24 mouse cellular contexts compared by ENCODE assay signal in genomic region chr16:35201281-35201680, GRCm38 (mm10). TPM values are rescaled to one million over a fixed set of nuclear protein-coding genes. Genes with fewer than 3 reads are reported as not detected.
A peak's percentile ranks its signal among the peaks of the same experiment; 100 is the strongest.
DNase-seq lines count a peak whose midpoint lies in the region; ATAC-seq and TF ChIP-seq lines count a peak whose summit lies in the region.
"Had no signal": no experiment of that assay in that cellular context is flagged by ENCODE, and none has a peak within 500 bp of the region (broad histone marks: within the 10 kb centered on the region; RNA-seq: fewer than 3 reads in every experiment).

No protein-coding gene starts in this region.

- no peak overlapping the region for H3K4me3 ChIP-seq in cerebellum, adult 2 months (replicated peaks; ENCODE audit: insufficient read depth, low read depth, low read length)
- no peak overlapping the region for H3K4me3 ChIP-seq in lung, adult 2 months (replicated peaks; ENCODE audit: extremely low read depth, low read depth, low read length)
- H3K4me3 ChIP-seq in heart, embryonic 14.5 days (ENCODE audit: control insufficient read depth in 1 of 2, insufficient read depth in 1 of 2, low read depth in 1 of 2, low read length in 2 of 2) = no peak overlapping the region
- H3K4me3 ChIP-seq in small intestine, adult 2 months (ENCODE audit: low read depth, low read length) = no peak overlapping the region
- no peak overlapping the region for H3K4me3 ChIP-seq in hindbrain, embryonic 14.5 days (replicated peaks; ENCODE audit: low read length)
- H3K4me3 ChIP-seq: embryonic facial prominence, embryonic 15.5 days; limb, embryonic 13.5 days; liver, embryonic 12.5 days; midbrain, embryonic 15.5 days; myocyte; neural tube, embryonic 13.5 days; stomach, embryonic 15.5 days had no signal

- DNase-seq in cerebellum, adult 2 months = no peak
- DNase-seq in cerebellum, postnatal 10 days = no peak
- peak; percentile 15 for DNase-seq in lung, adult 2 months
- no peak for DNase-seq in lung, postnatal 36 days
- DNase-seq in hindbrain, embryonic 14.5 days (ENCODE audit: low spot score) = no peak
- no peak for DNase-seq in right cerebral cortex, postnatal 4 days
- DNase-seq: adrenal gland, postnatal 10 days; cerebellum, adult 8-10 months; gastrocnemius, postnatal 10 days; kidney, adult 2 months; layer of hippocampus, adult 9-11 months; retina, postnatal 1 day; right cerebral cortex, postnatal 25 days; thymus, adult 2 months had no signal

- H3K27ac ChIP-seq in cerebellum, adult 2 months (ENCODE audit: insufficient read depth, low read length) = 0 out of 2 replicates have a peak overlapping the region, but pooled peaks have one; percentile 16
- peak overlapping the region; percentile 46 to 75 for H3K27ac ChIP-seq in heart, embryonic 14.5 days (replicated peaks in 1 of 2; ENCODE audit: control insufficient read depth in 1 of 2, insufficient read depth in 1 of 2, low read depth in 2 of 2, low read length in 2 of 2)
- peak overlapping the region; percentile 46; the same call in 1 of the 2 replicates for H3K27ac ChIP-seq in small intestine, adult 2 months (ENCODE audit: insufficient read depth, low read depth, low read length)
- H3K27ac ChIP-seq in hindbrain, embryonic 14.5 days = no peak overlapping the region
- H3K27ac ChIP-seq: embryonic facial prominence, embryonic 15.5 days; limb, embryonic 13.5 days; liver, embryonic 12.5 days; midbrain, embryonic 15.5 days; neural tube, embryonic 13.5 days had no signal

- H3K27me3 ChIP-seq in cerebellum, adult 2 months (ENCODE audit: control insufficient read depth, insufficient read depth, low read length) = no peaks in the 10 kb centered on the region
- no peaks in the 10 kb centered on the region for H3K27me3 ChIP-seq in heart, embryonic 14.5 days (ENCODE audit: control insufficient read depth, insufficient read depth, low read length)
- no peaks in the 10 kb centered on the region for H3K27me3 ChIP-seq in small intestine, adult 2 months (ENCODE audit: control insufficient read depth, insufficient read depth, low read length)
- no peaks in the 10 kb centered on the region; the same call in 1 of the 2 replicates for H3K27me3 ChIP-seq in hindbrain, embryonic 14.5 days (ENCODE audit: control insufficient read depth, insufficient read depth, low read length)
- H3K27me3 ChIP-seq: embryonic facial prominence, embryonic 15.5 days; limb, embryonic 13.5 days; liver, embryonic 12.5 days; midbrain, embryonic 15.5 days; neural tube, embryonic 13.5 days; stomach, embryonic 15.5 days had no signal

- H3K9ac ChIP-seq in heart, embryonic 14.5 days (ENCODE audit: low read length) = no peak overlapping the region; the same call in 1 of the 2 replicates
- H3K9ac ChIP-seq in hindbrain, embryonic 14.5 days = no peak overlapping the region
- H3K9ac ChIP-seq: embryonic facial prominence, embryonic 15.5 days; limb, embryonic 13.5 days; liver, embryonic 12.5 days; midbrain, embryonic 15.5 days; neural tube, embryonic 13.5 days; stomach, embryonic 15.5 days had no signal

- no peak for TF ChIP-seq CTCF in cerebellum, adult 2 months (IDR thresholded peaks at IDR 0.05; ENCODE audit: borderline replicate concordance, insufficient read depth, low read depth, low read length)
- TF ChIP-seq CTCF in lung, adult 2 months (IDR thresholded peaks at IDR 0.05; ENCODE audit: insufficient read depth, low read length) = no peak
- TF ChIP-seq CTCF in small intestine, adult 2 months (IDR thresholded peaks at IDR 0.05; ENCODE audit: extremely low read depth, insufficient read length, insufficient replicate concordance, low read depth, low read length) = no peak

- peaks cover 19% of the 10 kb centered on the region for H3K4me1 ChIP-seq in cerebellum, adult 2 months (ENCODE audit: control insufficient read depth, insufficient read depth, low read length)
- H3K4me1 ChIP-seq in lung, adult 2 months (ENCODE audit: control insufficient read depth, insufficient read depth, low read length) = peaks cover 7% of the 10 kb centered on the region
- peaks cover 35 to 37% of the 10 kb centered on the region in 2 experiments for H3K4me1 ChIP-seq in heart, embryonic 14.5 days (ENCODE audit: control insufficient read depth in 2 of 2, insufficient read depth in 2 of 2, low read length in 2 of 2)
- H3K4me1 ChIP-seq in small intestine, adult 2 months (ENCODE audit: control insufficient read depth, insufficient read depth, insufficient read length, low read length) = peaks cover 2% of the 10 kb centered on the region; the same call in 1 of the 2 replicates
- H3K4me1 ChIP-seq in hindbrain, embryonic 14.5 days (replicated peaks; ENCODE audit: control insufficient read depth, insufficient read depth, low read length) = peaks cover 14% of the 10 kb centered on the region
- H3K4me1 ChIP-seq: liver, embryonic 12.5 days had no signal

- H3K4me2 ChIP-seq in heart, embryonic 14.5 days (ENCODE audit: low read length) = no peak overlapping the region
- no peak overlapping the region for H3K4me2 ChIP-seq in hindbrain, embryonic 14.5 days (replicated peaks)
- H3K4me2 ChIP-seq: embryonic facial prominence, embryonic 15.5 days; limb, embryonic 13.5 days; liver, embryonic 12.5 days; midbrain, embryonic 15.5 days; neural tube, embryonic 13.5 days; stomach, embryonic 15.5 days had no signal

- ATAC-seq in heart, embryonic 14.5 days (ENCODE audit: insufficient number of reproducible peaks, insufficient read depth, low FRiP score, low read depth) = peak; percentile 70; the same call in 1 of the 2 replicates
- no peak for ATAC-seq in hindbrain, embryonic 14.5 days (ENCODE audit: low FRiP score)
- ATAC-seq: forebrain, embryonic 14.5 days; liver, embryonic 12.5 days; midbrain, embryonic 15.5 days had no signal

- no peaks in the 10 kb centered on the region for H3K9me3 ChIP-seq in heart, embryonic 14.5 days (ENCODE audit: control insufficient read depth, low read length)
- no peaks in the 10 kb centered on the region for H3K9me3 ChIP-seq in hindbrain, embryonic 14.5 days (ENCODE audit: control insufficient read depth, low read length)
- H3K9me3 ChIP-seq: embryonic facial prominence, embryonic 15.5 days; liver, embryonic 12.5 days; midbrain, embryonic 15.5 days; neural tube, embryonic 13.5 days; stomach, embryonic 15.5 days had no signal

- WGBS in cerebellum, adult 2 months = 68% methylated on average over 5 of the region's 5 CpGs
- 44% methylated on average over 5 of the region's 5 CpGs for WGBS in lung, adult 2 months
- 24% methylated on average over 5 of the region's 5 CpGs for WGBS in heart, embryonic 14.5 days
- WGBS in small intestine, adult 2 months = 65% methylated on average over 5 of the region's 5 CpGs
- WGBS in hindbrain, embryonic 14.5 days = 83% methylated on average over 5 of the region's 5 CpGs

- H3K36me3 ChIP-seq in heart, embryonic 14.5 days (ENCODE audit: control insufficient read depth, insufficient read depth, low read length) = no peaks in the 10 kb centered on the region
- H3K36me3 ChIP-seq in small intestine, adult 2 months (ENCODE audit: control insufficient read depth, insufficient read depth, low read length) = no peaks in the 10 kb centered on the region
- H3K36me3 ChIP-seq in hindbrain, embryonic 14.5 days (replicated peaks; ENCODE audit: control insufficient read depth, insufficient read depth) = no peaks in the 10 kb centered on the region
- H3K36me3 ChIP-seq: embryonic facial prominence, embryonic 15.5 days; limb, embryonic 13.5 days; liver, embryonic 12.5 days; midbrain, embryonic 15.5 days; neural tube, embryonic 13.5 days; stomach, embryonic 15.5 days had no signal

- no peak for TF ChIP-seq POLR2A in cerebellum, adult 2 months (IDR thresholded peaks at IDR 0.05; ENCODE audit: borderline replicate concordance, insufficient read depth, low read length)
- TF ChIP-seq POLR2A in lung, adult 2 months (IDR thresholded peaks at IDR 0.05; ENCODE audit: borderline replicate concordance, extremely low read depth, low read depth, low read length) = no peak
- TF ChIP-seq POLR2A in small intestine, adult 2 months (IDR thresholded peaks at IDR 0.05; ENCODE audit: low read depth, low read length) = no peak

RNA-seq across cellular contexts. Expression of gene Adcy5, which starts 46.6 kb away (rescaled TPM):
- polyA plus RNA-seq in cerebellum, adult 2 months (2012; rRNA removed) = 36.0 and 37.7 TPM in 2 replicates
- polyA plus RNA-seq in lung, adult 2 months (2012; rRNA removed) = 17.5 and 18.3 TPM in 2 replicates
- polyA plus RNA-seq in heart, embryonic 14.5 days (2014; fragmentation: Nextera tagmentation; extraction: Ambion mirVana) = 11.4 and 12.2 TPM in 2 replicates
- polyA plus RNA-seq in small intestine, adult 2 months (2012; rRNA removed) = 12.3 and 13.0 TPM in 2 replicates
- polyA plus RNA-seq in hindbrain, embryonic 14.5 days (2014; fragmentation: Nextera tagmentation; extraction: Ambion mirVana) = 7.9 and 9.0 TPM in 2 replicates
- polyA plus RNA-seq: myocyte had no signal
